Mouse (Mus musculus): Measurements from ENCODE around the gene Hcn3. TPM values are rescaled to one million over a fixed set of nuclear protein-coding genes. Genes with fewer than 3 reads are reported as not detected.

The Hcn3 gene
- polyA plus RNA-seq (2012; rRNA removed) = 10.2 and 12.0 TPM in 2 replicates

GRCm38 (mm10) chr3:89159616-89160344 is at the start of gene Hcn3:
Gene Hcn3 (minus strand): TSS chr3:89160196.

DNA sequence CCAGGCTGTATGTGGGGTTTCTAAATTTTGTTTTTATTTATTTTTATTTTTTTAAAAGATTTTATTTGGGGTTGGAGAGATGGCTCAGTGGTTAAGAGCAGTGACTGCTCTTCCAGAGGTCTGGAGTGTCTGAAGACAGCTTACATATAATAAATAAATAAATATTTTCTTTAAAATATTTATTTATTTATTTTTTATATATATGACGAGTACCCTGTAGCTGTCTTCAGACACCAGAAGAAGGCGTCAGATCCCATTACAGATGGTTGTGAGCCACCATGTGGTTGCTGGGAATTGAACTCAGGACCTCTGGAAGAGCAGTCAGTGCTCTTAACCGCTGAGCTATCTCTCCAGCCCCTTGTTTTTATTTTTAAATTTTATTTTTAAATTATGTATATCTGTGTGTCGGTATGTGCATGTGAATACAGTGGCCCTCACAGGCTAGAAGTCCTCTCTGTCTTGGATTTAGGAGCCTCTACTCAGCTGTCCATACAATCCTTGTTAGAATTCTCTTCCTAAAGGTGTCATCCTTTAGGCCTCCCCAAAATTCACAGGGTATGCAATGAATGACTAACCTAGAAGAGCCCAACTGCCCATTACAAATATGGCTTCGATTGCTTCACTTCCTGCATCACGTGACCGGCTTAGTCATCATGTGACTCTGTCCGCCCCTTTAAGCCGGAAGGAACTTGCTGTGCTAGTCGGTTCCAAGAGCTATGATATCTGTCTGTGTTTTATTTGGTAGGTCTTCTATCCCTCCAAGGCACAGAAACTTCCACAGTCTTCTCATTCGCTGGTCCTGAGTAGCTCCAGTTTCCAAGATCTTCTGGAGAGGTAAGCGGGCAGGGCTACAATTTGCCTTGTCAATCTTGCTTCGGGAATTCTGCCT is 42.5 kb upstream of the Hcn3 start, which contains the start of gene Gba:
Gba (plus strand) TSS at position 676 of the 889 bp plus-strand sequence.

DNA sequence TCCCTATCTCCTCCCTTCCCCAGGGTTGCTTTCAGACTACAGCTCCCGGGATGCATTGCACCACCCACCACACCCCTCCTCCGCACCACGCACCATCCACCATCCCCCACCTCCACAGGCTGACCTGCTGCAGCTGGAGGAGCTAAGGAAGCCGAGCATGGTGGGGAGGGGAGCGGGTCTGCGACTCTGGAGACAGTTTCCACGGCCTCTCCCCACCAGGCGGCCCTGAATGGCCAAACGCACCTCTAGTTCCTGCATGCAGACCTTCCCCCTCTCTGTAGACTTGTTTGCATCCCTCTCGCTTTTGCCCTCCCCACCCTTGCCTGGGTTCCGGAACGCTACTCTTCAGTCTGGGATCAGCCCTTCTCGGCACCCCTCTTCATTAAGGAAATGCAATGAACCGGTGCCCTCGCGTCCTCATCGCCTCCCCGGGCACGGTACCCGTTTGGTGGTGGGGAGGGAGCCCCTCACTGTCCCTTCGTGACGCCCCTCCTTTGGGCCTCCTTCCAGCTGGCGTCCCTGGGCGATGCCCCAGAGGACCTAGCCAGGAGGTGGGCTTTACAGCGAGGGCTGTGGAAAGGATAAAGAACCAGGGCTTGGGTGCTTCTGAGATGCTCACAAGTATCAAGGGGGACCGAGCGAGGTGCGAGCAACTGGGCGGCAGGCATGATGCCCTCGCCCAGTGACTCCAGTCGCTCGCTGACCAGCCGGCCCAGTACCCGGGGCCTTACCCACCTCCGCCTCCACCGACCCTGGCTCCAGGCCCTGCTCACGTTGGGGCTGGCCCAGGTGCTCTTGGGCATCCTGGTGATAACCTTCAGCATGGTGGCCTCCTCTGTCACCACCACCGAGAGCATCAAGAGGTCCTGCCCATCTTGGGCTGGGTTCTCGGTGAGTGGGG is 23.3 kb upstream of the Hcn3 start, which contains the start of gene Fam189b:
Fam189b (plus strand) TSS at position 86 of the 901 bp plus-strand sequence.

GRCm38 (mm10) chr3:89177242-89178106 is 17.5 kb upstream of the Hcn3 start, which contains the start of gene Scamp3:
Gene Scamp3 (plus strand): TSS chr3:89177473.

GRCm38 (mm10) chr3:89164506-89165267 is 4.7 kb upstream of the Hcn3 start, which contains the start of gene Clk2:
Gene Clk2 (plus strand): TSS chr3:89164795.

GRCm38 (mm10) chr3:89135958-89136357 is 24.0 kb downstream of the Hcn3 start, which contains the start of gene Pklr:
Gene Pklr (plus strand): TSS chr3:89136142.

GRCm38 (mm10) chr3:89101812-89102494 is 58.0 kb downstream of the Hcn3 start, which contains the start of gene Fdps:
Gene Fdps (minus strand): TSS chr3:89101959.

GRCm38 (mm10) chr3:89100811-89101210 is 59.2 kb downstream of the Hcn3 start, which contains the start of gene Gm43738:
Gene Gm43738 (minus strand): TSS chr3:89101099.

Other genes with a start within 250 kb of the Hcn3 start
- 36.6 and 45.7 TPM in 2 replicates for gene Msto1, start 246.2 kb downstream of the Hcn3 start, polyA plus RNA-seq (2012; rRNA removed)
- 16.6 and 20.0 TPM in 2 replicates for gene Ash1l, start 209.6 kb downstream of the Hcn3 start, polyA plus RNA-seq (2012; rRNA removed)
- 110 and 160 TPM in 2 replicates for gene Dap3, start 209.0 kb downstream of the Hcn3 start, polyA plus RNA-seq (2012; rRNA removed)
- gene Rusc1, start 66.9 kb downstream of the Hcn3 start, polyA plus RNA-seq (2012; rRNA removed) = 29.7 and 37.9 TPM in 2 replicates
- not detected in 2 replicates for gene Gm43738, start 59.1 kb downstream of the Hcn3 start, polyA plus RNA-seq (2012; rRNA removed)
- 185 and 198 TPM in 2 replicates for gene Fdps, start 58.2 kb downstream of the Hcn3 start, polyA plus RNA-seq (2012; rRNA removed)
- 9.5 and 14.9 TPM in 2 replicates for gene Pklr, start 24.1 kb downstream of the Hcn3 start, polyA plus RNA-seq (2012; rRNA removed)
- 106 and 144 TPM in 2 replicates for gene Clk2, start 4.6 kb upstream of the Hcn3 start, polyA plus RNA-seq (2012; rRNA removed)
- gene Scamp3, start 17.3 kb upstream of the Hcn3 start, polyA plus RNA-seq (2012; rRNA removed) = 81.7 and 94.0 TPM in 2 replicates
- 45.5 and 48.4 TPM in 2 replicates for gene Fam189b, start 22.9 kb upstream of the Hcn3 start, polyA plus RNA-seq (2012; rRNA removed)
- gene Gba, start 42.7 kb upstream of the Hcn3 start, polyA plus RNA-seq (2012; rRNA removed) = 25.4 and 39.8 TPM in 2 replicates
- gene Thbs3, start 55.0 kb upstream of the Hcn3 start, polyA plus RNA-seq (2012; rRNA removed) = 106 TPM in 2 replicates
- 176 and 193 TPM in 2 replicates for gene Mtx1, start 66.9 kb upstream of the Hcn3 start, polyA plus RNA-seq (2012; rRNA removed)
- gene Muc1, start 68.9 kb upstream of the Hcn3 start, polyA plus RNA-seq (2012; rRNA removed) = 11.6 and 12.3 TPM in 2 replicates
- 90.0 and 92.9 TPM in 2 replicates for gene Krtcap2, start 85.8 kb upstream of the Hcn3 start, polyA plus RNA-seq (2012; rRNA removed)
- gene Trim46, start 86.1 kb upstream of the Hcn3 start, polyA plus RNA-seq (2012; rRNA removed) = 20.5 and 22.4 TPM in 2 replicates
- gene Dpm3, start 99.2 kb upstream of the Hcn3 start, polyA plus RNA-seq (2012; rRNA removed) = 141 and 150 TPM in 2 replicates
- 29.1 and 51.5 TPM in 2 replicates for gene Slc50a1, start 110.4 kb upstream of the Hcn3 start, polyA plus RNA-seq (2012; rRNA removed)
- 8.9 and 20.0 TPM in 2 replicates for gene Efna1, start 120.9 kb upstream of the Hcn3 start, polyA plus RNA-seq (2012; rRNA removed)
- 5.5 and 18.9 TPM in 2 replicates for gene Efna3, start 162.8 kb upstream of the Hcn3 start, polyA plus RNA-seq (2012; rRNA removed)
- 32.7 and 40.6 TPM in 2 replicates for gene Efna4, start 177.8 kb upstream of the Hcn3 start, polyA plus RNA-seq (2012; rRNA removed)
- gene Adam15, start 189.8 kb upstream of the Hcn3 start, polyA plus RNA-seq (2012; rRNA removed) = 32.0 and 36.4 TPM in 2 replicates
- 0.18 and 0.41 TPM in 2 replicates for gene Dcst2, start 201.8 kb upstream of the Hcn3 start, polyA plus RNA-seq (2012; rRNA removed)
- gene Dcst1, start 205.1 kb upstream of the Hcn3 start, polyA plus RNA-seq (2012; rRNA removed) = 0.02 and 0.05 TPM in 2 replicates
- gene Zbtb7b, start 234.6 kb upstream of the Hcn3 start, polyA plus RNA-seq (2012; rRNA removed) = 2.7 and 3.9 TPM in 2 replicates
- 3.2 and 3.6 TPM in 2 replicates for gene Lenep, start 242.6 kb upstream of the Hcn3 start, polyA plus RNA-seq (2012; rRNA removed)